Mouse (Mus musculus): ENCODE data around the gene Nrp1.
A peak's percentile ranks its signal among the peaks of the same experiment; 100 is the strongest.

The Nrp1 gene

GRCm38 (mm10) chr8:128505866-128506265, 147.5 kb downstream of the Nrp1 start:
- DNase-seq (ENCODE audit: low spot score): no peak

GRCm38 (mm10) chr8:128508723-128509122, 150.3 kb downstream of the Nrp1 start:
- DNase-seq (ENCODE audit: low spot score): no peak

- no peak for DNase-seq (ENCODE audit: low spot score)
Observed at GRCm38 (mm10) chr8:128511021-128511420, 152.6 kb downstream of the Nrp1 start.

- no peak for DNase-seq (ENCODE audit: low spot score)
Observed at GRCm38 (mm10) chr8:128511732-128512131, 153.3 kb downstream of the Nrp1 start.

GRCm38 (mm10) chr8:128516846-128517446, 158.5 kb downstream of the Nrp1 start:
- no peak for DNase-seq (ENCODE audit: low spot score)

- no peak for DNase-seq (ENCODE audit: low spot score)
Observed at GRCm38 (mm10) chr8:128517546-128518102, 159.2 kb downstream of the Nrp1 start.

- no peak for DNase-seq (ENCODE audit: low spot score)
Observed at GRCm38 (mm10) chr8:128519366-128519765, 161.0 kb downstream of the Nrp1 start.

GRCm38 (mm10) chr8:128523825-128524224, 165.4 kb downstream of the Nrp1 start:
- DNase-seq (ENCODE audit: low spot score): no peak

- DNase-seq (ENCODE audit: low spot score): no peak
Observed at GRCm38 (mm10) chr8:128525912-128526311, 167.5 kb downstream of the Nrp1 start.

- no peak for DNase-seq (ENCODE audit: low spot score)
Observed at GRCm38 (mm10) chr8:128528591-128529383, 170.4 kb downstream of the Nrp1 start.

GRCm38 (mm10) chr8:128534442-128534871, 176.1 kb downstream of the Nrp1 start:
- no peak for DNase-seq (ENCODE audit: low spot score)

GRCm38 (mm10) chr8:128535685-128536084, 177.3 kb downstream of the Nrp1 start:
- no peak for DNase-seq (ENCODE audit: low spot score)

- no peak for DNase-seq (ENCODE audit: low spot score)
Observed at GRCm38 (mm10) chr8:128538378-128538777, 180.0 kb downstream of the Nrp1 start.

- no peak for DNase-seq (ENCODE audit: low spot score)
Observed at GRCm38 (mm10) chr8:128541355-128542090, 183.1 kb downstream of the Nrp1 start.

GRCm38 (mm10) chr8:128544128-128544846, 185.9 kb downstream of the Nrp1 start:
- no peak for DNase-seq (ENCODE audit: low spot score)

GRCm38 (mm10) chr8:128546287-128546686, 187.9 kb downstream of the Nrp1 start:
- DNase-seq (ENCODE audit: low spot score): no peak

- DNase-seq (ENCODE audit: low spot score): no peak
Observed at GRCm38 (mm10) chr8:128547361-128547760, 189.0 kb downstream of the Nrp1 start.

GRCm38 (mm10) chr8:128549738-128550137, 191.3 kb downstream of the Nrp1 start:
- no peak for DNase-seq (ENCODE audit: low spot score)

- peak; percentile 56 for DNase-seq (ENCODE audit: low spot score)
Observed at GRCm38 (mm10) chr8:128551421-128552139, 193.2 kb downstream of the Nrp1 start.

All from urinary bladder, postnatal 25 days (tissue).